Mouse (Mus musculus) hematopoietic stem cell, adult 5-6 weeks (primary cell): Measurements from ENCODE around the gene Olfr346. TPM values are rescaled to one million over a fixed set of nuclear protein-coding genes. Genes with fewer than 3 reads are reported as not detected.

ENCODE experiments used
- ATAC-seq, 2 experiments: fragments of 125-278 bp in 1 of 2; replicated peaks in 1 of 2; 2 replicates each; pipeline ENCODE4 v1.8.0; 2016 to 2017; ENCODE audit warnings: inconsistent platforms in 2 of 2, mild to moderate bottlenecking in 2 of 2, moderate number of reproducible peaks in 2 of 2, low read depth in 1 of 2, moderate TSS enrichment in 1 of 2; ENCODE audit not compliant: low FRiP score in 2 of 2, poor library complexity in 2 of 2, severe bottlenecking in 2 of 2, insufficient read depth in 1 of 2, low TSS enrichment in 1 of 2
- total RNA-seq: library from RNA; stranded (forward); fragments of 172-1452, 232-1000 nt; gene quantifications from 2 replicates; pipeline ENCODE4 v1.2.3, GENCODE M21; 2017

The Olfr346 gene
- not detected in 2 replicates for total RNA-seq

DNA sequence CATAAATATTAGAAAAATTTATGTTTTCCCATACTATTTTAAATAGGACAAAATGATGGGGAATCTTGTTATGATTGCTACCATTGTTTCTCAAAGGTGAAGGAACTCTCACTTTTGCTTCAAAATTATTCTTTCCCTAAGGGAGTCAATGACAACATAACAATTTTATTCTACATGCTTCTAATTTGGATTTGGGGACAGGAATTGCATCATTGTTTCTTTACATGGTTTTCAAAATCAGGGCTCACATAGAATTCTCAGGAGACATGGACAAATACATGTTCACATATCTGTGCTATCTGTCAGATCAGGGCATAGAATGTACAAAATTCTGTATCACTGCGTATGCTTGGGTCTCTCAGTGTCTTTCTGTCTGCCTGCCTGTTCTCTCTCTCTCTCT lies at the start of gene Olfr346:
Olfr346 (plus strand) TSS at position 301 of the 400 bp plus-strand sequence.
- ATAC-seq: no peak

DNA sequence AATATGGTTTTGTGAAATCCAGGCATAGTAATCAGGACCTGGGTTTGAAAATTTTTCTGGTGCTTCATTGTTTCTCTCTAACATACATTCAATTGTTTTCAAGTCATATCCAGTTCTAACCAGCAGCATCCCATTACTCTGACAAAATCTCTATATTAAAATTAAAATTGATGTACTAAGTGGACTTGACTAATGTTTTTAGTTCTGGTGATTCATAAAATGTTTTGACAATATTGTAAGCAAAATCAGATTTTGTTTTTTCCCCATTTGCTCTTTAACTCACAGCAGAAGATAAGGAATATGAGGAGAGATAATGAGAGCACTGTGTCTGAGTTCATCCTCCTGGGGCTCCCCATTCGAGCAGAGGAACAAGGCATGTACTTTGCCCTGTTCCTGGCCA lies 45.8 kb upstream of the Olfr346 start, which contains the start of gene Olfr345:
Olfr345 (plus strand) TSS at position 301 of the 400 bp plus-strand sequence.
- no peak for ATAC-seq

DNA sequence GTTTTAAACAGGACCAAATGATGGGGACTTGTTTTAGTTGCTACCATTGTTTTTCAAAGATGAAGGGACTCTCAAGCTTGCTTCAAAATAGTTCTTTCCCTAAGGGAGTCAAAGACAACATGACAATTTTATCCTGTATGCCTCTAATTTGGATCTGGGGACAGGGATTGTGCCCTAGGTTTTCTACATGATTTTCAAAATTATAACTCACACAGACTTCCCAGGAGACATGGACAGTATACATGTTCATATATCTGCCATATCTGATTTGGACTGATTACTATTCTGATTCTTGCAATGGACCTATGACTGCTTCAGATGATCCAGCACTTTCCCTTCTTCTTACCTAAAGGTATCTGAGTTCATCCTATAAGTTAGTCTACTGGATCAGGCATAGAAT lies 46.0 kb downstream of the Olfr346 start, which contains the start of gene Olfr347:
Olfr347 (plus strand) TSS at position 301 of the 400 bp plus-strand sequence.
- ATAC-seq: no peak

DNA sequence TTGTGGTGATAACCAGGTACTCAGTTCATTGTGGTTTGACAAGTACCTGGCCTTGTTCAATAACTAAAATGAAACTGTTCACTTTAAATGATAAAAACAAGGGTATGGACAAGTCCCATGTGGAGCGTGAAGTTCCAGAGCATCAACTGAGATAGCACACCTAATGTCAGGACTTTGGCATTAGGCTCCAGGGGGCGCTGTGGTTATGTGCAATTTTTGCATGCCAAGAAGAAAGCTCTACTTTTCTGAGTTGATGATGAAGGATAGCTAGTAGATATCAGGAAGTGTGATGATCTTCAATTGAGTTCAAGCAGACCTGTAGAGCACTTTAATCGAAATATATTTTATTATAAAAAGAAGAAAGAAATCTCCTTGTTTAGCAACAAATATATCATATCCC lies 50.6 kb downstream of the Olfr346 start:
- no peak for ATAC-seq

Other genes with a start within 250 kb of the Olfr346 start
- gene Olfr340, start 233.2 kb upstream of the Olfr346 start, total RNA-seq: 0.79 TPM in 1 of 2 replicates, not detected in the other
- gene Olfr341, start 203.3 kb upstream of the Olfr346 start, total RNA-seq: not detected in 2 replicates
- not detected in 2 replicates for gene Olfr342, start 160.8 kb upstream of the Olfr346 start, total RNA-seq
- not detected in 2 replicates for gene Olfr344, start 119.1 kb upstream of the Olfr346 start, total RNA-seq
- not detected in 2 replicates for gene Olfr345, start 45.7 kb upstream of the Olfr346 start, total RNA-seq
- not detected in 2 replicates for gene Olfr347, start 46.1 kb downstream of the Olfr346 start, total RNA-seq
- not detected in 2 replicates for gene Olfr348, start 98.5 kb downstream of the Olfr346 start, total RNA-seq
- gene Olfr50, start 104.8 kb downstream of the Olfr346 start, total RNA-seq: not detected in 2 replicates
- gene Olfr3, start 131.2 kb downstream of the Olfr346 start, total RNA-seq: not detected in 2 replicates
- not detected in 2 replicates for gene Olfr350, start 160.5 kb downstream of the Olfr346 start, total RNA-seq
- gene Olfr351, start 176.9 kb downstream of the Olfr346 start, total RNA-seq: not detected in 2 replicates
- not detected in 2 replicates for gene Olfr352, start 182.7 kb downstream of the Olfr346 start, total RNA-seq
- not detected in 2 replicates for gene Olfr353, start 207.1 kb downstream of the Olfr346 start, total RNA-seq
- not detected in 2 replicates for gene Olfr354, start 219.9 kb downstream of the Olfr346 start, total RNA-seq
- gene Olfr355, start 243.1 kb downstream of the Olfr346 start, total RNA-seq: not detected in 2 replicates